Mouse (Mus musculus) C2C12 (cell line): ENCODE results near the gene Ksr2.

Experiments used
- CEBPB ChIP-seq: IDR thresholded peaks from one replicate; pipeline ENCODE4 v1.6.1; 2011; ENCODE audit warnings: low read depth, mild to moderate bottlenecking, control low read depth, moderate library complexity
- CTCF ChIP-seq: IDR thresholded peaks from one replicate; pipeline ENCODE4 v1.5.1; 2011; ENCODE audit not compliant: control insufficient read depth, insufficient read depth, insufficient read length
- FOSL1 ChIP-seq: IDR thresholded peaks from one replicate; pipeline ENCODE4 v1.8.0; 2011; ENCODE audit warnings: mild to moderate bottlenecking, low read length; ENCODE audit not compliant: poor library complexity, insufficient read depth, severe bottlenecking
- MAX ChIP-seq: IDR thresholded peaks from one replicate; pipeline ENCODE4 v1.6.1; 2011; ENCODE audit warnings: mild to moderate bottlenecking, control low read depth
- MYOD1 ChIP-seq: IDR thresholded peaks from one replicate; pipeline ENCODE4 v1.6.1; 2011; ENCODE audit warnings: low read depth; ENCODE audit not compliant: control insufficient read depth, insufficient read length
- MYOG ChIP-seq: IDR thresholded peaks from one replicate; pipeline ENCODE4 v1.6.1; 2011; ENCODE audit not compliant: control insufficient read depth, insufficient read length; ENCODE audit errors: extremely low read depth
- USF1 ChIP-seq: IDR thresholded peaks from one replicate; pipeline ENCODE4 v1.6.1; 2011; ENCODE audit warnings: low read depth, mild to moderate bottlenecking, control low read depth, moderate library complexity

DNA sequence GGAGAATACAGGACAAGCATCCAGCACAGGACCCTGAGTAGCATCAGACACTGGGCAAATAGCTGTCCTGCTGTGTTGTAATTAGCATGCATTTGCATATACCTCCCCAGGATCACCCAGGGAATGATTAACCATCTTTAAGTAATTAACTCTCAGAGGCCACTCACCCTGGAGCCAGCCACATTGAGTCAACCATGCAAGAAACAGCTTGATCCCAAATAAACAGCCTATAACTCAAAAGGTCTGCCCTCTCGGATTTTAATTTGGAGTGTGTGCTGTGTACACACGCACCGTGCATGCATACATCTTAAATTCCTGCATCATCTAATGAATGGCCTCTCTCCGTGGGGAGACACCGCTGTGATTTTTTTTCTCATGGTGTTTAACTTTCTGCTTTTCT lies 335.6 kb downstream of the Ksr2 start:
- TF ChIP-seq CTCF (no peak), USF1 (no peak), MYOG (no peak), CEBPB (no peak), MAX (no peak), MYOD1 (no peak), FOSL1 (no peak)
